Mouse (Mus musculus) liver, postnatal 0 days (tissue): ENCODE measurements around the gene Ankrd52.

Experiments used
- CTCF ChIP-seq: sonication (generic); IDR thresholded peaks from 2 replicates; pipeline ENCODE4 v1.5.1; 2016; ENCODE audit warnings: antibody characterized with exemption, low read depth
- EP300 ChIP-seq: IDR thresholded peaks from 2 replicates; pipeline ENCODE4 v1.6.1; 2016; ENCODE audit warnings: antibody characterized with exemption, low read depth, mild to moderate bottlenecking

DNA sequence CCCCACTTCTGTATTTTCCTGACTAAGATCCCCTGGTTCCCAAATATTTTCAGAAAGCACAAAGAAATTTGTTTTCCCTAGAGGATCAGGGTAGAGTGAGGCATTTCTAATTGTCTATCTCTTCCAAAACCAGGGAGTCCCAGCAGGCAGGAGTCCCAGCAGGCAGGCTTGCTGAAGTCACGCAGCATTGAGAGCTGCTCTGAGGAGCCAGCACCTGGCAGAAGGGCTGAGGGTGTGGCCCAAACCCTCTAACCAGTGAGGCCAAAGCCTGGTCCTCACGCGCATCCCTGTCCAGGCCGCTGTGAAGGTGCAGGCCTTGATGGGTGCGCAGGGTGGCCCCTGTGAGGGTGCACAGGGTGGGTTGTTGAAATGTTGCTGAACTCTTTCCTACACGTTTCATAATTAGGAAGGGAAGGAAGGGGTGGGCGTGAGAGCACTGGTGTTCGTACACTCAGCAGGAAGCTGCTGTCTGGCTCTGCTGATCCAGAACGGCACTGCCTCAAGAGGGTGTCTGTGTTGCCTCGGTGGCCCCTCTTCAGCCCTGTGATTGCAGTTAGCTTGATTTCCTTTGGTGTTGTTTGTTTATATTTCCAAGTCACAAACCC lies 61.9 kb downstream of the Ankrd52 start:
- TF ChIP-seq CTCF (no peak), EP300 (no peak)
